Mouse (Mus musculus) MEL (cell line): ENCODE results near the gene Ces2a. TPM values are rescaled to one million over a fixed set of nuclear protein-coding genes. Genes with fewer than 3 reads are reported as not detected.

Source experiments
- DNase-seq: peaks from one replicate; pipeline ENCODE4 v3.0.0; 2011; ENCODE audit warnings: low read depth, low spot score
- H3K27ac ChIP-seq: 2 replicates; pipeline ENCODE4 v1.5.1; 2012; ENCODE audit warnings: low read depth, mild to moderate bottlenecking, control low read depth, low read length, moderate library complexity; ENCODE audit not compliant: control insufficient read depth
- H3K27me3 ChIP-seq, 2 experiments: fragments of 150-350 bp in 1 of 2; sonication (generic) in 1 of 2; 2 replicates each; pipeline ENCODE4 v1.6.1; 2012; ENCODE audit warnings: low read length in 2 of 2, mild to moderate bottlenecking in 2 of 2, improper control_type of control experiment in 1 of 2, moderate library complexity in 1 of 2; ENCODE audit not compliant: insufficient read depth in 2 of 2, control insufficient read depth in 1 of 2
- H3K36me3 ChIP-seq, 2 experiments: 2 replicates each; pipeline ENCODE4 v1.6.1; 2012 to 2014; ENCODE audit warnings: low read length in 2 of 2, improper control_type of control experiment in 1 of 2, inconsistent platforms in 1 of 2, mild to moderate bottlenecking in 1 of 2; ENCODE audit not compliant: insufficient read depth in 2 of 2, control insufficient read depth in 1 of 2
- H3K4me1 ChIP-seq, 2 experiments: fragments of 150-350 bp in 1 of 2; sonication (generic) in 1 of 2; 2 replicates each; pipeline ENCODE4 v1.6.1; 2012; ENCODE audit warnings: low read length in 2 of 2, improper control_type of control experiment in 1 of 2, mild to moderate bottlenecking in 1 of 2; ENCODE audit not compliant: insufficient read depth in 2 of 2, control insufficient read depth in 1 of 2
- H3K4me3 ChIP-seq, 2 experiments: fragments of 150-350 bp in 1 of 2; sonication (generic) in 1 of 2; 2 replicates each; pipeline ENCODE4 v1.5.1; 2012; ENCODE audit warnings: low read depth in 2 of 2, low read length in 2 of 2, mild to moderate bottlenecking in 2 of 2, moderate library complexity in 2 of 2, control low read depth in 1 of 2, improper control_type of control experiment in 1 of 2; ENCODE audit not compliant: control insufficient read depth in 1 of 2, insufficient read depth in 1 of 2
- H3K79me2 ChIP-seq: 2 replicates; pipeline ENCODE4 v1.6.1; 2012; ENCODE audit warnings: mild to moderate bottlenecking, low read length, moderate library complexity; ENCODE audit not compliant: control insufficient read depth, poor library complexity, insufficient read depth
- H3K9ac ChIP-seq: 2 replicates; pipeline ENCODE4 v1.6.1; 2012; ENCODE audit warnings: low read depth, mild to moderate bottlenecking, control low read depth, low read length, moderate library complexity; ENCODE audit not compliant: control insufficient read depth, poor library complexity, severe bottlenecking
- H3K9me3 ChIP-seq: fragments of 150-350 bp; sonication (generic); replicated peaks from 2 replicates; pipeline ENCODE4 v1.6.1; 2012; ENCODE audit warnings: mild to moderate bottlenecking, low read length, improper control_type of control experiment, moderate library complexity; ENCODE audit not compliant: insufficient read depth
- BHLHE40 ChIP-seq: IDR thresholded peaks from 2 replicates; pipeline ENCODE4 v1.6.1; 2012; ENCODE audit warnings: low read depth, mild to moderate bottlenecking, inconsistent platforms, low read length, improper control_type of control experiment, borderline replicate concordance
- CHD2 ChIP-seq: IDR thresholded peaks from 2 replicates; pipeline ENCODE4 v1.6.1; 2011; ENCODE audit warnings: low read length, improper control_type of control experiment
- E2F4 ChIP-seq: IDR thresholded peaks from 2 replicates; pipeline ENCODE4 v1.6.1; 2011; ENCODE audit warnings: low read depth, low read length, improper control_type of control experiment, borderline replicate concordance
- ELF1 ChIP-seq: IDR thresholded peaks from 2 replicates; pipeline ENCODE4 v1.6.1; 2014; ENCODE audit warnings: low read depth, mild to moderate bottlenecking, inconsistent platforms, low read length, improper control_type of control experiment, moderate library complexity
- EP300 ChIP-seq, 2 experiments: IDR thresholded peaks; 2 replicates each; pipeline ENCODE4 v1.6.1; 2011; ENCODE audit warnings: improper control_type of control experiment in 2 of 2, low read length in 2 of 2, low read depth in 1 of 2, mild to moderate bottlenecking in 1 of 2
- ETS1 ChIP-seq: IDR thresholded peaks from 2 replicates; pipeline ENCODE4 v1.6.1; 2012; ENCODE audit warnings: low read depth, mild to moderate bottlenecking, inconsistent platforms, low read length, improper control_type of control experiment, moderate library complexity
- GATA1 ChIP-seq: IDR thresholded peaks from 2 replicates; pipeline ENCODE4 v1.6.1; 2011; ENCODE audit warnings: low read depth, low read length, improper control_type of control experiment
- HCFC1 ChIP-seq: IDR thresholded peaks from 2 replicates; pipeline ENCODE4 v1.6.1; 2012; ENCODE audit warnings: low read depth, mild to moderate bottlenecking, inconsistent platforms, low read length, improper control_type of control experiment, moderate library complexity
- JUND ChIP-seq: IDR thresholded peaks from 2 replicates; pipeline ENCODE4 v1.6.1; 2011; ENCODE audit warnings: low read depth, mild to moderate bottlenecking, improper control_type of control experiment, low read length
- MAX ChIP-seq: IDR thresholded peaks from 2 replicates; pipeline ENCODE4 v1.6.1; 2011; ENCODE audit warnings: low read length, improper control_type of control experiment
- MEF2A ChIP-seq: IDR thresholded peaks from 2 replicates; pipeline ENCODE4 v1.6.1; 2014; ENCODE audit warnings: low read depth, mild to moderate bottlenecking, inconsistent platforms, low read length, improper control_type of control experiment; ENCODE audit not compliant: poor library complexity, insufficient replicate concordance, severe bottlenecking; ENCODE audit errors: extremely low read depth
- MYC ChIP-seq: IDR thresholded peaks from 2 replicates; pipeline ENCODE4 v1.6.1; 2011; ENCODE audit warnings: low read depth, mild to moderate bottlenecking, low read length, improper control_type of control experiment, moderate library complexity
- RCOR1 ChIP-seq: IDR thresholded peaks from 2 replicates; pipeline ENCODE4 v1.6.1; 2012; ENCODE audit warnings: low read depth, mild to moderate bottlenecking, inconsistent platforms, low read length, improper control_type of control experiment
- SMC3 ChIP-seq: IDR thresholded peaks from 2 replicates; pipeline ENCODE4 v1.6.1; 2011; ENCODE audit warnings: low read depth, low read length, improper control_type of control experiment
- TAL1 ChIP-seq: IDR thresholded peaks from 2 replicates; pipeline ENCODE4 v1.6.1; 2012; ENCODE audit warnings: mild to moderate bottlenecking, inconsistent platforms, low read length, moderate library complexity, mixed read lengths
- TCF12 ChIP-seq: IDR thresholded peaks from 2 replicates; pipeline ENCODE4 v1.6.1; 2014; ENCODE audit warnings: low read depth, mild to moderate bottlenecking, inconsistent platforms, low read length, improper control_type of control experiment, moderate library complexity
- UBTF ChIP-seq: IDR thresholded peaks from 2 replicates; pipeline ENCODE4 v1.6.1; 2012; ENCODE audit warnings: low read depth, mild to moderate bottlenecking, inconsistent platforms, low read length, improper control_type of control experiment, moderate library complexity, borderline replicate concordance; ENCODE audit not compliant: insufficient read depth
- USF1 ChIP-seq: IDR thresholded peaks from 2 replicates; pipeline ENCODE4 v1.6.1; 2014; ENCODE audit warnings: low read depth, mild to moderate bottlenecking, inconsistent platforms, low read length, improper control_type of control experiment, moderate library complexity
- ZC3H11A ChIP-seq: IDR thresholded peaks from 2 replicates; pipeline ENCODE4 v1.6.1; 2012; ENCODE audit warnings: low read depth, mild to moderate bottlenecking, inconsistent platforms, low read length, improper control_type of control experiment
- ZMIZ1 ChIP-seq: IDR thresholded peaks from 2 replicates; pipeline ENCODE4 v1.6.1; 2012; ENCODE audit warnings: low read depth, mild to moderate bottlenecking, inconsistent platforms, low read length, improper control_type of control experiment, moderate library complexity
- ZNF384 ChIP-seq: IDR thresholded peaks from 2 replicates; pipeline ENCODE4 v1.6.1; 2012; ENCODE audit warnings: low read depth, mild to moderate bottlenecking, inconsistent platforms, low read length, improper control_type of control experiment
- polyA plus RNA-seq, 2 experiments: library from polyadenylated mRNA; stranded (reverse) in 1 of 2; unstranded in 1 of 2; fragments of >175 nt in 1 of 2; fragments of >200 nt in 1 of 2; gene quantifications; 2 replicates each; pipeline versions ENCODE4 v1.2.1 to v1.2.4; 2012; ENCODE audit warnings: low replicate concordance in 2 of 2, low read depth in 1 of 2; ENCODE audit not compliant: insufficient read length in 2 of 2, insufficient read depth in 1 of 2, missing spikeins in 1 of 2
- total RNA-seq: library from RNA; depleted of rRNA; stranded (reverse); fragments of 300-350 nt; gene quantifications from 2 replicates; pipeline ENCODE4 v1.2.3, GENCODE M21; 2012

Gene Ces2a
- total and polyA plus RNA-seq, 3 experiments: not detected

GRCm38 (mm10) chr8:104698556-104698955, 35.2 kb upstream of the Ces2a start:
- no peak for DNase-seq
- H3K27me3 ChIP-seq: no peaks in the 10 kb centered on the region
- no peak overlapping the region for H3K9ac ChIP-seq
- H3K4me1 ChIP-seq: no peaks in the 10 kb centered on the region
- H3K36me3 ChIP-seq: no peaks in the 10 kb centered on the region
- H3K4me3 ChIP-seq: no peak overlapping the region
- H3K27ac ChIP-seq: no peak overlapping the region
- H3K79me2 ChIP-seq: no peaks in the 10 kb centered on the region
- TF ChIP-seq MEF2A (no peak), UBTF (no peak), JUND (no peak), E2F4 (no peak), TCF12 (no peak), USF1 (no peak), RCOR1 (no peak), ZC3H11A (no peak), SMC3 (no peak), CHD2 (no peak), ELF1 (no peak), MAX (no peak)
- H3K9me3 ChIP-seq: no peaks in the 10 kb centered on the region

- Histone ChIP-seq H3K9me3 (no peaks in the 10 kb centered on the region), H3K36me3 (no peaks in the 10 kb centered on the region), H3K79me2 (no peaks in the 10 kb centered on the region), H3K4me3 (no peak overlapping the region), H3K4me1 (no peaks in the 10 kb centered on the region), H3K27ac (no peak overlapping the region), H3K9ac (no peak overlapping the region), H3K27me3 (no peaks in the 10 kb centered on the region; a peak in 1 of 4 replicates)
- TF ChIP-seq USF1 (no peak), HCFC1 (no peak), TAL1 (no peak), BHLHE40 (no peak), ELF1 (no peak), E2F4 (no peak), ETS1 (no peak), ZMIZ1 (no peak), GATA1 (no peak), ZNF384 (no peak), EP300 (IDR thresholded peaks at IDR 0.05; ENCODE audit: low read depth in 1 of 2, low read length in 2 of 2) (no peak), MYC (no peak)
- DNase-seq: no peak
These were observed 31.9 kb upstream of the Ces2a start for GRCm38 (mm10) chr8:104701900-104702299.
